Mouse (Mus musculus) limb, embryonic 15.5 days (tissue): Measurements from ENCODE around the gene Olfr982. TPM values are rescaled to one million over a fixed set of nuclear protein-coding genes. Genes with fewer than 3 reads are reported as not detected.

ENCODE experiments used
- ATAC-seq: fragments of 200-750 bp; cut with Nextera tagmentation; 2 replicates; pipeline ENCODE4 v1.8.0; 2017; ENCODE audit warnings: low read depth, moderate TSS enrichment; ENCODE audit not compliant: insufficient number of reproducible peaks, low FRiP score, low TSS enrichment
- H3K27ac ChIP-seq: fragments of 300-500 bp; sonication (generic); 2 replicates; pipeline ENCODE4 v1.5.1; 2015; ENCODE audit warnings: moderate library complexity, mild to moderate bottlenecking, inconsistent platforms
- H3K27me3 ChIP-seq: fragments of 300-500 bp; sonication (generic); 2 replicates; pipeline ENCODE4 v1.6.1; 2015; ENCODE audit warnings: inconsistent platforms
- H3K36me3 ChIP-seq: fragments of 300-500 bp; sonication (generic); 2 replicates; pipeline ENCODE4 v1.6.1; 2015; ENCODE audit warnings: inconsistent platforms
- H3K4me1 ChIP-seq: fragments of 300-500 bp; sonication (generic); 2 replicates; pipeline ENCODE4 v1.6.1; 2015; ENCODE audit warnings: inconsistent platforms
- H3K4me2 ChIP-seq: fragments of 300-500 bp; sonication (generic); 2 replicates; pipeline ENCODE4 v1.6.1; 2015; ENCODE audit warnings: mild to moderate bottlenecking, inconsistent platforms
- H3K4me3 ChIP-seq: fragments of 300-500 bp; sonication (generic); 2 replicates; pipeline ENCODE4 v1.5.1; 2015; ENCODE audit warnings: mild to moderate bottlenecking, inconsistent platforms
- H3K9ac ChIP-seq: fragments of 300-500 bp; sonication (generic); 2 replicates; pipeline ENCODE4 v1.6.1; 2015; ENCODE audit warnings: inconsistent platforms
- H3K9me3 ChIP-seq: fragments of 300-500 bp; sonication (generic); 2 replicates; pipeline ENCODE4 v1.6.1; 2016; ENCODE audit warnings: inconsistent platforms
- WGBS: fragments of 180-500 bp; shearing (Covaris S2); methylation state at CpG from one replicate; pipeline ENCODE4 v1.1.7; 2015; 5-methylcytosine and 5-hydroxymethylcytosine counted together
- polyA plus RNA-seq: library from polyadenylated mRNA; unstranded; fragments of >200 nt; fragmentation: Nextera tagmentation; extraction: Ambion mirVana; gene quantifications from 2 replicates; pipeline ENCODE4 v1.2.1, GENCODE M21; 2015

Olfr982 gene
- not detected in 2 replicates for polyA plus RNA-seq

GRCm38 (mm10) chr9:40073529-40073928 lies at the start of gene Olfr982:
Olfr982 (plus strand) TSS chr9:40073829.
- no peaks in the 10 kb centered on the region for H3K36me3 ChIP-seq
- no peaks in the 10 kb centered on the region for H3K9me3 ChIP-seq
- no peaks in the 10 kb centered on the region for H3K4me1 ChIP-seq
- ATAC-seq = no peak
- no peak within 1 kb of the TSS for H3K4me3 ChIP-seq
- WGBS = 81% methylated on average over 2 of the region's 2 CpGs
- H3K27ac ChIP-seq = no peak within 1 kb of the TSS
- no peak within 1 kb of the TSS for H3K9ac ChIP-seq
- H3K27me3 ChIP-seq = no peaks in the 10 kb centered on the region
- no peak within 1 kb of the TSS for H3K4me2 ChIP-seq

DNA sequence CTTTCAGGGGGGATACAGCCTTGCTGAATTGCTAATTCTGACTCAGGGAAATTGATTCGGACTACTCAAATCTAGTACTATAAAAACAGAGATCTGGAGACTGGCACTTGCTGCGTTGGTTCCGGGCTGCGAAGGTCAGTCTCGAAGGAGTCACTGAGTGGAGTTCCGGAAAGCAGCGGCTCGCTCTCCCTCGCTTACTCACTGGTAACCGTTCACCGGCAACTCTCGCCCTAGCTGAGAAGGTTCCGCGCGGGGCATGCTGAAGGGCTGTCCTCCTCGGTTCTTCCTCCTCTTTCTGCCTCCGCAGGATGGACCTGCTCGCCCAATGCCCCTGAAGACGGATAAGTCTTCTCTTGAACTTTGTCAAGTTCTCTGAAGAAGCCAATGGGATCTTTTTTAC lies 23.5 kb upstream of the Olfr982 start:
- ATAC-seq = no peak
- WGBS = 91% methylated on average over 19 of the region's 19 CpGs

DNA sequence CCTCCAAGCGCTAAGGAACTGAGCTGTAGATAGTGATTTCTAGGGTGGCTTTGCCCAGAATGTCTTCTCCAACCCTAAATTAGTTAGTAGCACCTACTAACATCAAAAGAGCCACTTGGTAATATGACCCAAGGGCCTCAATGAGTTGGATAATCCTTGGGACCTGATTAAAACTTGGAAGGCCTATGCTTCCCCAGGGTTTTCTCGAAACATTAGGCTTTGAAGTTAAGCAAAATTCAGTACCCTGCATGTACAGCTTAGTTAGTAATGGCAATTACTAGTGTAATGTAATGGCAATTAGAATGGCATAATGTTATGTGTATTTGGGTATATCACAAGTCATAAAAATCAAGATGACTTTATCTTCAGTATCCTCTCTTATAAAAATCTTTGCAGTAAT lies 19.9 kb downstream of the Olfr982 start, which contains the start of gene Olfr983:
Gene Olfr983, minus strand, starts transcription at position 101 of the 400 bp plus-strand sequence.
- no peaks in the 10 kb centered on the region for H3K9me3 ChIP-seq
- H3K27me3 ChIP-seq = no peaks in the 10 kb centered on the region
- no peak within 1 kb of the TSS for H3K4me2 ChIP-seq
- H3K9ac ChIP-seq = no peak within 1 kb of the TSS
- 72% methylated on average over 2 of the region's 2 CpGs for WGBS
- H3K4me1 ChIP-seq = no peaks in the 10 kb centered on the region
- no peaks in the 10 kb centered on the region for H3K36me3 ChIP-seq
- ATAC-seq = no peak
- H3K4me3 ChIP-seq = no peak within 1 kb of the TSS
- no peak within 1 kb of the TSS for H3K27ac ChIP-seq

More for the DNA sequence above, 23.5 kb upstream of the Olfr982 start:
- no peaks in the 10 kb centered on the region for H3K36me3 ChIP-seq
- H3K9me3 ChIP-seq = no peaks in the 10 kb centered on the region
- no peaks in the 10 kb centered on the region for H3K4me1 ChIP-seq
- H3K4me3 ChIP-seq = no peak overlapping the region
- no peaks in the 10 kb centered on the region for H3K27me3 ChIP-seq
- H3K9ac ChIP-seq = no peak overlapping the region
- H3K4me2 ChIP-seq = no peak overlapping the region
- H3K27ac ChIP-seq = no peak overlapping the region

- no peak overlapping the region for H3K4me3 ChIP-seq
- WGBS = 63% methylated on average over 3 of the region's 3 CpGs
- H3K36me3 ChIP-seq = no peaks in the 10 kb centered on the region
- H3K9me3 ChIP-seq = no peaks in the 10 kb centered on the region
- no peaks in the 10 kb centered on the region for H3K27me3 ChIP-seq
- H3K9ac ChIP-seq = no peak overlapping the region
- H3K4me1 ChIP-seq = no peaks in the 10 kb centered on the region
- no peak overlapping the region for H3K27ac ChIP-seq
- no peak overlapping the region for H3K4me2 ChIP-seq
- ATAC-seq = no peak
Observed at GRCm38 (mm10) chr9:40094769-40095168, 21.1 kb downstream of the Olfr982 start.

GRCm38 (mm10) chr9:40114106-40114505 lies 40.5 kb downstream of the Olfr982 start, which contains the start of gene Olfr984:
Olfr984 (minus strand) TSS chr9:40114206.
- no peaks in the 10 kb centered on the region for H3K36me3 ChIP-seq
- H3K9ac ChIP-seq = no peak within 1 kb of the TSS
- H3K27me3 ChIP-seq = no peaks in the 10 kb centered on the region
- H3K27ac ChIP-seq = no peak within 1 kb of the TSS
- H3K4me2 ChIP-seq = no peak within 1 kb of the TSS
- no peak for ATAC-seq
- H3K4me3 ChIP-seq = no peak within 1 kb of the TSS
- peaks cover 5% of the 10 kb centered on the region; the same call in 1 of the 2 replicates for H3K4me1 ChIP-seq
- WGBS = 79% methylated on average over 2 of the region's 2 CpGs
- no peaks in the 10 kb centered on the region for H3K9me3 ChIP-seq

DNA sequence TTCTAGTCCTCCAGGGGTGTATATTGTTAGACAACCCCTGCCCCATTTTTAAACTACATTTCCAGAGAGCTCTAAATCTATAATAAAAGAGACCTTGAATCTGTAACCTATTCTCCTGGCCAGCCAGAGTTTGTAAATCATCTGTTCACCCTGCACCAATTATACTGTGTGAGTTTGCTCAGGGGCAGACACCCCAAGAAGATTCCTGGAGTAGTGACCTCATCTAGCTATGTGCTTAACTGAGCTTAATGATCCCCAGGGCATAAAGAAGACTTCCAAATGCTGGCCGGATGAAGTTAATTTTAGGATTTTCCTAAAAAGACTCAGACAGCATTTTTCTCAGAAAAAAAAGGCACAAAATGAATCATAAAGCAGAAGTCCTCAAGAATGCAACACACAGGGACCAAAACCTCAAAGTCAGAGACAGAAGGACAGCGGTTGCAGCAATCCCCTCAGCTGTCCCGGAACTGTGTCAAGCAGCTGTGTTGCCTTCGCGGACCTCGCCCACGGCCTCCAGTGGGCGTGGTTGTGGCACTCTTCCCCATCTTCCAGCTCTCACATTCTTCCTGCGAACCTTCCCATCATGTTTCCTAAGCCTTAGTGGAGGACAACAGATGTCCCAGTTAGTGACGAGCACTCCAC lies 43.1 kb downstream of the Olfr982 start:
- WGBS = 39% methylated on average over 10 of the region's 10 CpGs
- H3K4me1 ChIP-seq = peaks cover 5% of the 10 kb centered on the region; the same call in 1 of the 2 replicates
- H3K9ac ChIP-seq = no peak overlapping the region
- no peak overlapping the region for H3K4me3 ChIP-seq
- 0 out of 2 replicates have a peak overlapping the region, but pooled peaks have one; percentile 24 for H3K27ac ChIP-seq
- H3K4me2 ChIP-seq = no peak overlapping the region
- H3K9me3 ChIP-seq = no peaks in the 10 kb centered on the region
- peak; percentile 75; the same call in 1 of the 2 replicates for ATAC-seq
- no peaks in the 10 kb centered on the region for H3K36me3 ChIP-seq
- no peaks in the 10 kb centered on the region for H3K27me3 ChIP-seq

DNA sequence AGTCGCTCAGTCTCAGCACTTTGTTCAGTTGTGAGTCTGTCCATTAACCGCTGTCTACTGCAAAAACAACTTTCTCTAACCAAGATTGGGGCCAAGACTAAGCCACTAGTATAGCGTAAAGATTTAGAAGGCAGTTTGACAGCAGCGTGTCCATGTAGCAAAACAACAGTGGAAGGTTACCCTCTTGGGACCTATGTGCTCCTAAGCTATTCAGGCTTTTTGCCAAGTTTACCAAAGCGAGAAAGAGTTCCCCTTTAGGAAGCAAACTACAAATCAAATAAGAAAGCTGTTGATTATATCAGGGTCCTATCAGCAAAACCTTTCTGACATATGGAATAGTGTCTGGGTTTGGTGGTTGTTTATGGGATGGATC lies 43.6 kb downstream of the Olfr982 start:
- 0 out of 2 replicates have a peak overlapping the region, but pooled peaks have one; percentile 24 for H3K27ac ChIP-seq
- H3K9ac ChIP-seq = no peak overlapping the region
- ATAC-seq = no peak
- H3K4me1 ChIP-seq = peaks cover 5% of the 10 kb centered on the region; the same call in 1 of the 2 replicates
- no peak overlapping the region for H3K4me3 ChIP-seq
- H3K36me3 ChIP-seq = no peaks in the 10 kb centered on the region
- no peaks in the 10 kb centered on the region for H3K9me3 ChIP-seq
- H3K4me2 ChIP-seq = no peak overlapping the region
- H3K27me3 ChIP-seq = no peaks in the 10 kb centered on the region
- 65% methylated on average over 5 of the region's 5 CpGs for WGBS

Other genes starting within 250 kb of the Olfr982 start
- not detected in 2 replicates for gene Olfr971, start 237.0 kb upstream of the Olfr982 start, polyA plus RNA-seq
- not detected in 2 replicates for gene Olfr972, start 207.4 kb upstream of the Olfr982 start, polyA plus RNA-seq
- gene Olfr229, start 166.5 kb upstream of the Olfr982 start, polyA plus RNA-seq = not detected in 2 replicates
- not detected in 2 replicates for gene Olfr974, start 136.3 kb upstream of the Olfr982 start, polyA plus RNA-seq
- not detected in 2 replicates for gene Olfr975, start 121.8 kb upstream of the Olfr982 start, polyA plus RNA-seq
- gene Olfr976, start 112.7 kb upstream of the Olfr982 start, polyA plus RNA-seq = not detected in 2 replicates
- not detected in 2 replicates for gene Olfr978, start 81.7 kb upstream of the Olfr982 start, polyA plus RNA-seq
- not detected in 2 replicates for gene Olfr979, start 70.4 kb upstream of the Olfr982 start, polyA plus RNA-seq
- not detected in 2 replicates for gene Olfr980, start 64.2 kb upstream of the Olfr982 start, polyA plus RNA-seq
- gene Olfr981, start 52.4 kb upstream of the Olfr982 start, polyA plus RNA-seq = not detected in 2 replicates
- not detected in 2 replicates for gene Olfr983, start 19.8 kb downstream of the Olfr982 start, polyA plus RNA-seq
- not detected in 2 replicates for gene Olfr984, start 40.4 kb downstream of the Olfr982 start, polyA plus RNA-seq
- not detected in 2 replicates for gene Olfr985, start 56.4 kb downstream of the Olfr982 start, polyA plus RNA-seq
- not detected in 2 replicates for gene Tmem225, start 74.3 kb downstream of the Olfr982 start, polyA plus RNA-seq
- not detected in 2 replicates for gene Olfr986, start 107.1 kb downstream of the Olfr982 start, polyA plus RNA-seq
- 4.7 and 4.9 TPM in 2 replicates for gene Zfp202, start 118.5 kb downstream of the Olfr982 start, polyA plus RNA-seq
- 11.0 and 30.2 TPM in 2 replicates for gene Scn3b, start 195.4 kb downstream of the Olfr982 start, polyA plus RNA-seq